Mouse (Mus musculus): ENCODE data around the gene Rab8b. TPM values are rescaled to one million over a fixed set of nuclear protein-coding genes. Genes with fewer than 3 reads are reported as not detected.
"Not testable (repeated sequence)": the region's sequence is repeated elsewhere in the genome, so short reads cannot be mapped to it uniquely, and the experiment has no call there.

Rab8b gene
- polyA plus RNA-seq, 1 experiment from 2014 or later: 25.0 TPM

GRCm38 (mm10) chr9:66825990-66826389 lies 93.5 kb downstream of the Rab8b start:
- Histone ChIP-seq H3K27me3 (replicated peaks) (no peaks in the 10 kb centered on the region), H3K9me3 (no peaks in the 10 kb centered on the region), H3K4me3 (replicated peaks) (no peak overlapping the region), H3K4me2 (no peak overlapping the region), H3K9ac (no peak overlapping the region), H3K4me1 (no peaks in the 10 kb centered on the region), H3K27ac (no peak overlapping the region), H3K36me3 (no peaks in the 10 kb centered on the region)
- no peak for ATAC-seq (ENCODE audit: insufficient read depth, low FRiP score, low read depth)
- WGBS: 32% methylated on average over 1 of the region's 1 CpGs

- H3K27me3 ChIP-seq (replicated peaks); H3K4me1 ChIP-seq; H3K4me3 ChIP-seq (replicated peaks); ATAC-seq (ENCODE audit: insufficient read depth, low FRiP score, low read depth); H3K9ac ChIP-seq; H3K9me3 ChIP-seq; H3K36me3 ChIP-seq; H3K27ac ChIP-seq; H3K4me2 ChIP-seq: not testable (repeated sequence)
- WGBS: 100% methylated on average over 1 of the region's 5 CpGs
Observed at GRCm38 (mm10) chr9:66822255-66822654, 97.2 kb downstream of the Rab8b start.

GRCm38 (mm10) chr9:66820996-66821395 lies 98.5 kb downstream of the Rab8b start:
- no peak for ATAC-seq (ENCODE audit: insufficient read depth, low FRiP score, low read depth)
- Histone ChIP-seq H3K9me3 (no peaks in the 10 kb centered on the region), H3K27me3 (replicated peaks) (no peaks in the 10 kb centered on the region), H3K4me3 (replicated peaks) (no peak overlapping the region), H3K27ac (no peak overlapping the region), H3K4me2 (no peak overlapping the region), H3K36me3 (no peaks in the 10 kb centered on the region), H3K4me1 (no peaks in the 10 kb centered on the region), H3K9ac (no peak overlapping the region)
- 63% methylated on average over 5 of the region's 5 CpGs for WGBS

DNA sequence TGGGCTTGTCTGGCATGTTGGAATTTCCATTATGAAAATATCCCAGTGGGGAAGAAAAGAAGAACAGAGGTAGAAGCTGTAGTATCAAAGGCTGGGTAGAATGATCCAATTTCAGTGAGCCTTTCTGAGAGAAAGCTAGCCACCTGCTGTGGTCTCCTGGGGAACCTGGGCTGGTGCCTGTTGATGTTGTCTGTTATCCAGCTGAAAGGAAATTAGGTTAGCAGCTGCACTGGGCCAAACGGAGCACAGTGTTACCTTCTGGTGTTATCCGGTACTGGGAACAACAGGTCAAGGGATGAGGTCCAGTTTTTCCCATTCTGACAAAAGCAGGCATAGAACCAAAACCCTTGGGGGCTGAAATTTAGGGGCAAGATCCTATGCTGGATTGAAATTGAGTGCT lies 106.1 kb downstream of the Rab8b start:
- no peaks in the 10 kb centered on the region for H3K9me3 ChIP-seq
- H3K4me1 ChIP-seq: no peaks in the 10 kb centered on the region
- no peak for ATAC-seq (ENCODE audit: insufficient read depth, low FRiP score, low read depth)
- H3K4me2 ChIP-seq: no peak overlapping the region
- no peaks in the 10 kb centered on the region for H3K36me3 ChIP-seq
- WGBS: 44% methylated on average over 2 of the region's 2 CpGs
- H3K27ac ChIP-seq: no peak overlapping the region
- no peaks in the 10 kb centered on the region for H3K27me3 ChIP-seq (replicated peaks)
- H3K4me3 ChIP-seq (replicated peaks): no peak overlapping the region
- H3K9ac ChIP-seq: no peak overlapping the region

DNA sequence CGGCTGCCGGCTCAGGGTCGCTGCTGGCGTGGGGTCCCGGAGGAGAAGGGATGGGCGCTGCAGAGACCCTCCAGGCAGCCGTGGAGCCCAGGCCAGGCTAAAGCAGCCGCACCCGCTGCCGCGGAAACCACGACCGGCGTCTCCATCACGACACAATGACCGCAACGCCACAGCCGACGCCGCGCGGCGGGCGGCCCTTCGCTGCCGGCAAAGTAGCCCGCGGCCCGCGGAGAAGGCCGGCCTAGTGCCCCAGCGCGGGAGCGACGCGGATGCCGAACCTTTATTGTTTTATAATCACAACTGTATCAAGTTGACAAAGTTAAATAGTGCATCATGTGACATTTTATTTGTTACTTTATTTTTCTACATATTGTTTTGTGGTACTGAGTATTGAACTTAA lies 113.5 kb downstream of the Rab8b start:
- H3K9me3 ChIP-seq; H3K4me1 ChIP-seq; H3K27ac ChIP-seq; H3K27me3 ChIP-seq (replicated peaks); H3K36me3 ChIP-seq; H3K9ac ChIP-seq; ATAC-seq (ENCODE audit: insufficient read depth, low FRiP score, low read depth): not testable (repeated sequence)
- peak overlapping the region; percentile 28 for H3K4me3 ChIP-seq (replicated peaks)
- 7% methylated on average over 30 of the region's 37 CpGs for WGBS
- H3K4me2 ChIP-seq: peak overlapping the region; percentile 51

DNA sequence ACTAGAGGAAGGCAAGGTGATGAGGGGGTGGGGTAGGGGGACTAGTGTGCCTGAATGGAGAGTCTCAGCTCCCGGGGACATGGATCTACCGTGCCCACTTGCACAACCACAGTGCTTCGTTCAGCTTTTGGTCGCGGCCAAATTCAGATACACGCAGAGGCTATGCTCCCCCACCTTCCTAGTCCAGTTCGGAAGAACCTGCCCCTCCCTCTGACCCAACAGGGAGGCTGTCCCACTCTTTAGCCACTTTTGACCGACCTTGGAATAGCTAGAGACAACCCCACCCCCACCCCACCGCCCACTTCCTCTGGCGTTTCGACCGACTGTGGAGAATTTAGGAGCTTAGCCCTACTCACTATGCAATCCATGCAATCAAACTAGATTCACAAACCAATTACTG lies 117.5 kb downstream of the Rab8b start:
- Histone ChIP-seq H3K27me3 (replicated peaks) (0 out of 2 replicates have a peak, but pooled peaks cover 3% of the 10 kb centered on the region), H3K4me2 (no peak overlapping the region), H3K36me3 (no peaks in the 10 kb centered on the region), H3K4me3 (replicated peaks) (no peak overlapping the region), H3K4me1 (peaks cover 3% of the 10 kb centered on the region; the same call in 1 of the 2 replicates), H3K9ac (no peak overlapping the region), H3K27ac (no peak overlapping the region), H3K9me3 (no peaks in the 10 kb centered on the region)
- WGBS: 57% methylated on average over 12 of the region's 12 CpGs
- ATAC-seq (ENCODE audit: insufficient read depth, low FRiP score, low read depth): no peak

- peak within 1 kb of the TSS; percentile 91 for H3K4me2 ChIP-seq
- H3K36me3 ChIP-seq: no peaks in the 10 kb centered on the region
- H3K27me3 ChIP-seq (replicated peaks): no peaks in the 10 kb centered on the region
- H3K27ac ChIP-seq: peak within 1 kb of the TSS; percentile 95
- no peaks in the 10 kb centered on the region for H3K4me1 ChIP-seq
- H3K9me3 ChIP-seq: no peaks in the 10 kb centered on the region
- H3K9ac ChIP-seq: no peak within 1 kb of the TSS
- peak within 1 kb of the TSS; percentile 73 for H3K4me3 ChIP-seq (replicated peaks)
- no peak for ATAC-seq (ENCODE audit: insufficient read depth, low FRiP score, low read depth)
- 71% methylated on average over 5 of the region's 5 CpGs for WGBS
Observed at GRCm38 (mm10) chr9:66796739-66797138, 122.7 kb downstream of the Rab8b start, which contains the start of gene Gm10647. Gm10647 (plus strand) TSS chr9:66797039.

DNA sequence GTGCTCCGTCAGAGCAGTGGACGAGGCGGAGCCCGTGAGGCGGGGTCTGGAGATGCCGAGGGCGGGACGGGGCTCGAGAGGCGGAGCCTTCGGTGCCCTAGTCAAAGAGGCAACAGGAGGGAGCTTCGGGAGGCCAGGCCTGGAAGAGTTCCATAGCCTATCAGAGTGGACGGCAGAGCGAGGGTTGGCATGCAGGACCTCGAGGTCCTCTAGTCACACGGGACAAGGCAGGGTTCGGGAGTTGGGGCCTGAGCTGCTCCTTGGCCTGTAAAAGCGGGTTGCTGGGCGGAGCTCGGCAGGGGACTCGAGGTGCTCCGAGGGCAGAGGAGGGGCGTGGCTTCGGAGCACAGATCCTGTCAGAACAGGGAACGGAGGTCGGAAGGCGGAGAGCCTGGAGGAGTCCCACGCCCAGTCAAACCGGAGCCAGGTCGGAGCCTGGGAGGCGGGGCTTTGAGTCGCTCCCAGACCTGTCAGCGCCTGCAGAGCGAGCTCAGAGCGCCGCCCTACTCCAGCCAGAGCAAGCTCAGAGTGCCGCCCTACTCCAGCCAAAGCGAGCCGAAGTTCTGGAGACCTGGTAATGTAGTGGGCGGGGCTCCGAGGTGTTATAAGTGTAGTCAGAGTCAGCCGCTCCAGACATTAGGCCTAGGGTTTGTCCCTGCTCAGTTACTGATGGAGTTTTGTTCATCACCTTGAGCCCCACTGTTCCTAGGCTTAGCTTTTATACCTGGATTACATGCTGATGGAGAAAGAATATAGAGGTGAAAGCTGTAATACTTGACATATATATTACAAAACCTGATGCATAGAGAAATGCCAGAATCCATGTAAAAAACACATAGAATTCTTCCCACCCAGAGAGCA lies 123.8 kb downstream of the Rab8b start, which contains the start of gene Aph1b:
TSS of gene Aph1b (minus strand) at position 27 of the 861 bp plus-strand sequence.
- no peaks in the 10 kb centered on the region for H3K27me3 ChIP-seq (replicated peaks)
- H3K4me3 ChIP-seq (replicated peaks): peak within 1 kb of the TSS; percentile 73
- H3K9ac ChIP-seq: peak within 1 kb of the TSS; percentile 54
- no peaks in the 10 kb centered on the region for H3K9me3 ChIP-seq
- under 1% methylated on average over 42 of the region's 42 CpGs for WGBS
- peak within 1 kb of the TSS; percentile 91 for H3K4me2 ChIP-seq
- H3K27ac ChIP-seq: peak within 1 kb of the TSS; percentile 95
- H3K36me3 ChIP-seq: no peaks in the 10 kb centered on the region
- ATAC-seq (ENCODE audit: insufficient read depth, low FRiP score, low read depth): peak; percentile 98
- no peaks in the 10 kb centered on the region for H3K4me1 ChIP-seq

GRCm38 (mm10) chr9:66794629-66795463 lies 124.6 kb downstream of the Rab8b start:
- Histone ChIP-seq H3K4me3 (replicated peaks) (peak overlapping the region; percentile 73), H3K27me3 (replicated peaks) (no peaks in the 10 kb centered on the region), H3K4me2 (peak overlapping the region; percentile 91), H3K9ac (peak overlapping the region; percentile 54), H3K4me1 (no peaks in the 10 kb centered on the region), H3K27ac (peak overlapping the region; percentile 95), H3K36me3 (no peaks in the 10 kb centered on the region), H3K9me3 (no peaks in the 10 kb centered on the region)
- ATAC-seq (ENCODE audit: insufficient read depth, low FRiP score, low read depth): peak; percentile 1; the same call in 1 of the 2 replicates
- 2% methylated on average over 43 of the region's 43 CpGs for WGBS

Other genes with a start within 250 kb of the Rab8b start
- 10.0 and 13.0 TPM in 2 replicates for gene Car12, start 206.0 kb downstream of the Rab8b start, polyA plus RNA-seq (2015; fragmentation: Nextera tagmentation; extraction: Ambion mirVana)
- gene Aph1b, start 124.2 kb downstream of the Rab8b start, polyA plus RNA-seq (2015; fragmentation: Nextera tagmentation; extraction: Ambion mirVana): 8.4 and 9.1 TPM in 2 replicates
- 0.80 and 1.0 TPM in 2 replicates for gene Gm10647, start 122.6 kb downstream of the Rab8b start, polyA plus RNA-seq (2015; fragmentation: Nextera tagmentation; extraction: Ambion mirVana)
- 5.1 and 5.7 TPM in 2 replicates for gene Aph1c, start 85.0 kb downstream of the Rab8b start, polyA plus RNA-seq (2015; fragmentation: Nextera tagmentation; extraction: Ambion mirVana)
- 840 and 853 TPM in 2 replicates for gene Rps27l, start 26.4 kb upstream of the Rab8b start, polyA plus RNA-seq (2015; fragmentation: Nextera tagmentation; extraction: Ambion mirVana)
- gene Lactb, start 55.8 kb upstream of the Rab8b start, polyA plus RNA-seq (2015; fragmentation: Nextera tagmentation; extraction: Ambion mirVana): 9.5 and 10.5 TPM in 2 replicates
- 1,038 and 1,102 TPM in 2 replicates for gene Tpm1, start 129.7 kb upstream of the Rab8b start, polyA plus RNA-seq (2015; fragmentation: Nextera tagmentation; extraction: Ambion mirVana)

Data from stomach, embryonic 15.5 days (tissue).